Mouse (Mus musculus): ENCODE data around the gene Frzb. TPM values are rescaled to one million over a fixed set of nuclear protein-coding genes. Genes with fewer than 3 reads are reported as not detected.

Frzb gene
- polyA plus RNA-seq, 1 experiment: 3.7 TPM

- WGBS: 69% methylated on average over 3 of the region's 3 CpGs
- no peak overlapping the region for H3K4me3 ChIP-seq (replicated peaks; ENCODE audit: insufficient read depth, low read depth, low read length)
- TF ChIP-seq CTCF (IDR thresholded peaks at IDR 0.05; ENCODE audit: borderline replicate concordance, insufficient read depth, low read depth, low read length) (no peak), POLR2A (IDR thresholded peaks at IDR 0.05; ENCODE audit: borderline replicate concordance, insufficient read depth, low read length) (no peak)
- H3K27me3 ChIP-seq (ENCODE audit: control insufficient read depth, insufficient read depth, low read length): no peaks in the 10 kb centered on the region
- no peaks in the 10 kb centered on the region for H3K4me1 ChIP-seq (ENCODE audit: control insufficient read depth, insufficient read depth, low read length)
- H3K27ac ChIP-seq (ENCODE audit: insufficient read depth, low read length): no peak overlapping the region
- no peak for DNase-seq
Observed at GRCm38 (mm10) chr2:80388341-80388740, 59.1 kb downstream of the Frzb start.

GRCm38 (mm10) chr2:80387668-80388067, 59.8 kb downstream of the Frzb start:
- H3K27ac ChIP-seq (ENCODE audit: insufficient read depth, low read length): no peak overlapping the region
- TF ChIP-seq CTCF (IDR thresholded peaks at IDR 0.05; ENCODE audit: borderline replicate concordance, insufficient read depth, low read depth, low read length) (no peak), POLR2A (IDR thresholded peaks at IDR 0.05; ENCODE audit: borderline replicate concordance, insufficient read depth, low read length) (no peak)
- 74% methylated on average over 9 of the region's 9 CpGs for WGBS
- H3K4me1 ChIP-seq (ENCODE audit: control insufficient read depth, insufficient read depth, low read length): no peaks in the 10 kb centered on the region
- DNase-seq: no peak
- no peaks in the 10 kb centered on the region for H3K27me3 ChIP-seq (ENCODE audit: control insufficient read depth, insufficient read depth, low read length)
- no peak overlapping the region for H3K4me3 ChIP-seq (replicated peaks; ENCODE audit: insufficient read depth, low read depth, low read length)

GRCm38 (mm10) chr2:80386255-80386654, 61.2 kb downstream of the Frzb start:
- 93% methylated on average over 2 of the region's 2 CpGs for WGBS
- no peak overlapping the region for H3K4me3 ChIP-seq (replicated peaks; ENCODE audit: insufficient read depth, low read depth, low read length)
- H3K27ac ChIP-seq (ENCODE audit: insufficient read depth, low read length): no peak overlapping the region
- no peak for TF ChIP-seq POLR2A (IDR thresholded peaks at IDR 0.05; ENCODE audit: borderline replicate concordance, insufficient read depth, low read length)
- no peak for TF ChIP-seq CTCF (IDR thresholded peaks at IDR 0.05; ENCODE audit: borderline replicate concordance, insufficient read depth, low read depth, low read length)
- DNase-seq: no peak
- no peaks in the 10 kb centered on the region for H3K4me1 ChIP-seq (ENCODE audit: control insufficient read depth, insufficient read depth, low read length)
- H3K27me3 ChIP-seq (ENCODE audit: control insufficient read depth, insufficient read depth, low read length): no peaks in the 10 kb centered on the region

GRCm38 (mm10) chr2:80384447-80384846, 63.0 kb downstream of the Frzb start:
- Histone ChIP-seq H3K4me3 (replicated peaks; ENCODE audit: insufficient read depth, low read depth, low read length) (no peak overlapping the region), H3K4me1 (ENCODE audit: control insufficient read depth, insufficient read depth, low read length) (no peaks in the 10 kb centered on the region), H3K27me3 (ENCODE audit: control insufficient read depth, insufficient read depth, low read length) (no peaks in the 10 kb centered on the region), H3K27ac (ENCODE audit: insufficient read depth, low read length) (no peak overlapping the region)
- DNase-seq: no peak
- no peak for TF ChIP-seq POLR2A (IDR thresholded peaks at IDR 0.05; ENCODE audit: borderline replicate concordance, insufficient read depth, low read length)
- TF ChIP-seq CTCF (IDR thresholded peaks at IDR 0.05; ENCODE audit: borderline replicate concordance, insufficient read depth, low read depth, low read length): no peak
- 71% methylated on average over 4 of the region's 4 CpGs for WGBS

- Histone ChIP-seq H3K4me1 (ENCODE audit: control insufficient read depth, insufficient read depth, low read length) (no peaks in the 10 kb centered on the region), H3K27ac (ENCODE audit: insufficient read depth, low read length) (no peak overlapping the region), H3K27me3 (ENCODE audit: control insufficient read depth, insufficient read depth, low read length) (no peaks in the 10 kb centered on the region), H3K4me3 (replicated peaks; ENCODE audit: insufficient read depth, low read depth, low read length) (no peak overlapping the region)
- no peak for DNase-seq
- TF ChIP-seq POLR2A (IDR thresholded peaks at IDR 0.05; ENCODE audit: borderline replicate concordance, insufficient read depth, low read length) (no peak), CTCF (IDR thresholded peaks at IDR 0.05; ENCODE audit: borderline replicate concordance, insufficient read depth, low read depth, low read length) (no peak)
- WGBS: 78% methylated on average over 5 of the region's 5 CpGs
Observed at GRCm38 (mm10) chr2:80379848-80380247, 67.6 kb downstream of the Frzb start.

GRCm38 (mm10) chr2:80374892-80375291, 72.5 kb downstream of the Frzb start:
- TF ChIP-seq POLR2A (IDR thresholded peaks at IDR 0.05; ENCODE audit: borderline replicate concordance, insufficient read depth, low read length) (no peak), CTCF (IDR thresholded peaks at IDR 0.05; ENCODE audit: borderline replicate concordance, insufficient read depth, low read depth, low read length) (no peak)
- H3K4me1 ChIP-seq (ENCODE audit: control insufficient read depth, insufficient read depth, low read length): no peaks in the 10 kb centered on the region
- H3K27me3 ChIP-seq (ENCODE audit: control insufficient read depth, insufficient read depth, low read length): no peaks in the 10 kb centered on the region
- no peak overlapping the region for H3K27ac ChIP-seq (ENCODE audit: insufficient read depth, low read length)
- H3K4me3 ChIP-seq (replicated peaks; ENCODE audit: insufficient read depth, low read depth, low read length): no peak overlapping the region
- DNase-seq: no peak

GRCm38 (mm10) chr2:80371458-80371857, 76.0 kb downstream of the Frzb start:
- Histone ChIP-seq H3K4me3 (replicated peaks; ENCODE audit: insufficient read depth, low read depth, low read length) (no peak overlapping the region), H3K4me1 (ENCODE audit: control insufficient read depth, insufficient read depth, low read length) (no peaks in the 10 kb centered on the region), H3K27me3 (ENCODE audit: control insufficient read depth, insufficient read depth, low read length) (no peaks in the 10 kb centered on the region), H3K27ac (ENCODE audit: insufficient read depth, low read length) (no peak overlapping the region)
- no peak for TF ChIP-seq CTCF (IDR thresholded peaks at IDR 0.05; ENCODE audit: borderline replicate concordance, insufficient read depth, low read depth, low read length)
- no peak for TF ChIP-seq POLR2A (IDR thresholded peaks at IDR 0.05; ENCODE audit: borderline replicate concordance, insufficient read depth, low read length)
- DNase-seq: no peak
- WGBS: 83% methylated on average over 8 of the region's 8 CpGs

Other genes starting within 250 kb of the Frzb start
- not detected in 2 replicates for gene Prdx6b, start 155.2 kb downstream of the Frzb start, polyA plus RNA-seq (2012; rRNA removed)
- 40.2 and 43.3 TPM in 2 replicates for gene Dnajc10, start 132.2 kb downstream of the Frzb start, polyA plus RNA-seq (2012; rRNA removed)
- 173 and 177 TPM in 2 replicates for gene Nckap1, start 133.8 kb upstream of the Frzb start, polyA plus RNA-seq (2012; rRNA removed)
- gene Dusp19, start 169.4 kb upstream of the Frzb start, polyA plus RNA-seq (2012; rRNA removed): 16.1 and 16.4 TPM in 2 replicates
- gene Nup35, start 169.6 kb upstream of the Frzb start, polyA plus RNA-seq (2012; rRNA removed): 27.1 and 29.9 TPM in 2 replicates

Measured in cerebellum, adult 2 months (tissue).